Mouse (Mus musculus) heart, embryonic 15.5 days (tissue): ENCODE measurements around the gene Snai3. TPM values are rescaled to one million over a fixed set of nuclear protein-coding genes. Genes with fewer than 3 reads are reported as not detected.

Experiments used
- ATAC-seq: fragments of 200-750 bp; cut with Nextera tagmentation; replicated peaks from 2 replicates; pipeline ENCODE4 v1.8.0; 2017; ENCODE audit warnings: low read depth, moderate TSS enrichment; ENCODE audit not compliant: insufficient number of reproducible peaks, insufficient read depth, low FRiP score
- H3K27ac ChIP-seq: fragments of 300-500 bp; sonication (generic); 2 replicates; pipeline ENCODE4 v1.5.1; 2015; ENCODE audit warnings: mild to moderate bottlenecking, inconsistent platforms
- H3K27me3 ChIP-seq: fragments of 300-500 bp; sonication (generic); 2 replicates; pipeline ENCODE4 v1.6.1; 2015; ENCODE audit warnings: inconsistent platforms
- H3K36me3 ChIP-seq: fragments of 300-500 bp; sonication (generic); 2 replicates; pipeline ENCODE4 v1.6.1; 2015; ENCODE audit warnings: mild to moderate bottlenecking, inconsistent platforms
- H3K4me1 ChIP-seq: fragments of 300-500 bp; sonication (generic); replicated peaks from 2 replicates; pipeline ENCODE4 v1.6.1; 2015; ENCODE audit warnings: inconsistent platforms
- H3K4me2 ChIP-seq: fragments of 300-500 bp; sonication (generic); 2 replicates; pipeline ENCODE4 v1.6.1; 2015; ENCODE audit warnings: inconsistent platforms, mild to moderate bottlenecking, moderate library complexity
- H3K4me3 ChIP-seq: fragments of 300-500 bp; sonication (generic); 2 replicates; pipeline ENCODE4 v1.5.1; 2015; ENCODE audit warnings: mild to moderate bottlenecking, inconsistent platforms
- H3K9ac ChIP-seq: fragments of 300-500 bp; sonication (generic); 2 replicates; pipeline ENCODE4 v1.6.1; 2015; ENCODE audit warnings: mild to moderate bottlenecking, inconsistent platforms
- H3K9me3 ChIP-seq: fragments of 300-500 bp; sonication (generic); replicated peaks from 2 replicates; pipeline ENCODE4 v1.6.1; 2016; ENCODE audit warnings: inconsistent platforms
- WGBS: fragments of 180-500 bp; shearing (Covaris S2); methylation state at CpG from one replicate; pipeline ENCODE4 v1.1.7; 2015; ENCODE audit warnings: mixed read lengths; 5-methylcytosine and 5-hydroxymethylcytosine counted together
- polyA plus RNA-seq: library from polyadenylated mRNA; unstranded; fragments of >200 nt; fragmentation: Nextera tagmentation; extraction: Ambion mirVana; gene quantifications from 2 replicates; pipeline ENCODE4 v1.2.1, GENCODE M21; 2015

The Snai3 gene
- polyA plus RNA-seq, 1 experiment from 2014 or later, result 2.0 TPM

GRCm38 (mm10) chr8:122457171-122457570 is 3.4 kb downstream of the Snai3 start:
- 62% methylated on average over 11 of the region's 11 CpGs for WGBS
- no peak for ATAC-seq
- Histone ChIP-seq H3K27me3 (peaks cover 23% of the 10 kb centered on the region), H3K9ac (no peak overlapping the region), H3K4me2 (no peak overlapping the region), H3K4me1 (peaks cover 42% of the 10 kb centered on the region), H3K9me3 (no peaks in the 10 kb centered on the region), H3K27ac (no peak overlapping the region), H3K36me3 (no peaks in the 10 kb centered on the region), H3K4me3 (no peak overlapping the region)

DNA sequence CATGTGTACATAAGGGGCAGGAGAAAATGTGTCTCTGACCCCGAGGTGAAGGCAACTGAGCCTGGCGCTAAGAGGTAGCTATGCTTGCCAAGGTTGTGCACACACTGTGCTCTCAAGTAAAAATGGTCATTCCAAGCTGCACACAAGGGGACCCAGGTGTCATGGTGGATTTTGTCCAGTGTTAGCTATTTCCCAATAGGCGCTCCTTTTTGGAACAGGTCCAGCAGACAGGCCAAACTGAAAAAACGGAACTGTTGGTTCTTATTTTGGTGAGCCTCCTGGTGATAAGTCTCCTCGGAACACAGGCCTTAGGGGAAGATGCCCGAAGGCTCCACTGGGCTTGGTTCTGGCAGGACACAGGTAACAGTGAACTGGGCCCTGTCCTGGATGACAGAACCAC is 6.1 kb downstream of the Snai3 start:
- no peak for ATAC-seq
- Histone ChIP-seq H3K9ac (no peak overlapping the region), H3K27ac (no peak overlapping the region), H3K4me3 (no peak overlapping the region), H3K27me3 (peaks cover 8% of the 10 kb centered on the region; the same call in 1 of the 2 replicates), H3K4me1 (peaks cover 37% of the 10 kb centered on the region), H3K9me3 (no peaks in the 10 kb centered on the region), H3K36me3 (no peaks in the 10 kb centered on the region), H3K4me2 (no peak overlapping the region)
- 83% methylated on average over 6 of the region's 6 CpGs for WGBS

- peak; percentile 37 for ATAC-seq
These were observed 8.4 kb downstream of the Snai3 start for GRCm38 (mm10) chr8:122452154-122452553.

GRCm38 (mm10) chr8:122451161-122451703 is 9.3 kb downstream of the Snai3 start:
- WGBS, result 37% methylated on average over 7 of the region's 7 CpGs
- Histone ChIP-seq H3K4me3 (no peak overlapping the region), H3K4me1 (peaks cover 33% of the 10 kb centered on the region), H3K9ac (no peak overlapping the region; the same call in 1 of the 2 replicates), H3K27me3 (no peaks in the 10 kb centered on the region), H3K4me2 (peak overlapping the region; percentile 36), H3K27ac (peak overlapping the region; percentile 93), H3K9me3 (no peaks in the 10 kb centered on the region), H3K36me3 (no peaks in the 10 kb centered on the region)
- ATAC-seq, result peak; percentile 77

More at GRCm38 (mm10) chr8:122452154-122452553, 8.4 kb downstream of the Snai3 start:
- H3K36me3 ChIP-seq, result no peaks in the 10 kb centered on the region
- H3K27me3 ChIP-seq, result no peaks in the 10 kb centered on the region
- peak overlapping the region; percentile 93 for H3K27ac ChIP-seq
- H3K9me3 ChIP-seq, result no peaks in the 10 kb centered on the region
- peak overlapping the region; percentile 18; the same call in 1 of the 2 replicates for H3K4me2 ChIP-seq
- no peak overlapping the region for H3K4me3 ChIP-seq
- 47% methylated on average over 10 of the region's 10 CpGs for WGBS
- no peak overlapping the region for H3K9ac ChIP-seq
- peaks cover 33% of the 10 kb centered on the region for H3K4me1 ChIP-seq

DNA sequence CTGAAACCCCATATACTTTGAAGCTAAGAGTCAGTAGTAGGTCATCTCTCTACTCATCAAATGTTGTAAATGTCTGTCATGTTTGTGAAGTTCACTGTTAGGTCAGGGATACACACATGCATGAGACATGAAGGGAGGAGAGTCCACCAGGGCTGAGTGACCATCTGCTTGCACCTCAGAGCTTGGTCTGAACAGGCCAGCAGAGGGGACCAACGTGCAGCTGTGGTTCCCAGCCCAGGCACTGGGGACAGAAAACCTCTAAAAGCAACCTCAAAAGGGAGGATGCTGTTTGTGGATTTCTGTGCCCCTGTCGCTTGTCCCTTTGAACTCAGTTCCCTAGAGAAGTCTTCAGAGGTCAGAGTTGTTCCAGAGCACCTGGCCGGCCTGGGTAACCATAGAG is 15.3 kb downstream of the Snai3 start:
- H3K27ac ChIP-seq, result peak overlapping the region; percentile 97
- peaks cover 29% of the 10 kb centered on the region for H3K4me1 ChIP-seq
- H3K9me3 ChIP-seq, result no peaks in the 10 kb centered on the region
- WGBS, result 45% methylated on average over 3 of the region's 3 CpGs
- H3K9ac ChIP-seq, result 0 out of 2 replicates have a peak overlapping the region, but pooled peaks have one; percentile 7
- no peak for ATAC-seq
- peak overlapping the region; percentile 74; the same call in 1 of the 2 replicates for H3K4me3 ChIP-seq
- peak overlapping the region; percentile 98 for H3K4me2 ChIP-seq
- H3K27me3 ChIP-seq, result no peaks in the 10 kb centered on the region
- no peaks in the 10 kb centered on the region for H3K36me3 ChIP-seq

DNA sequence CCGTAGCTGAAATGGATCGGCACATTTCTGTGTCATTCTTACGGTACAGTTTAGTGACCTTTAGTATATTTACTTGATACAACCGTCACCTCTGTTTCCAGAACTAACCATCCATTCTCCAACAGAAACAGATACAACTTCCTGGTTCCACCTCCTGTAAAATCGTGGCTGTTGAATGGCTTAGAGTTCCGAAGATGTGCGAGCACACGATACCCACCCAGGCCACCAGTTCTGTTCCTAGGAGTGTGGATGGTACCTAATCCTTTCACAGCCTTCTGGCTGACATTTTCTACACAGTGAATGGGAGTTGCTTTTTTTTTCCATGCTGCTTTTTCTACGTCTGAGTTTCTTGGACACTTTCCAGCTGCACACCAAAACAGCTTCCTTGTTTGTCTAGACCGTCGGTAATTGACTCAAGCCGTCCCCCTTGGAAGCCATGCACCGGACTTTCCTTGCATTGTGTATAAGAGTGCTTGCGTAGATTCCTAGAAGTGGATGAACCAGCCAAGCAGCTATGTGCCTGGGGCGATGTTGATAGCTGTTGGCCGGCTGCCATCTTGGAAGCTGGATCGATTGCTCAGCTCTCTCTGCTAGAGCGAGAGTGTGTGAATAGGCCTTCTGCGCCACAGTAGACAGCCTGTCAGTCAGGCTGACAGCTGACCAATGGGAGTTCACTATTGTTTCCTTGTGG is 16.3 kb downstream of the Snai3 start:
- WGBS, result 5% methylated on average over 19 of the region's 19 CpGs
- peaks cover 27% of the 10 kb centered on the region for H3K4me1 ChIP-seq
- no peaks in the 10 kb centered on the region for H3K27me3 ChIP-seq
- peak overlapping the region; percentile 74 for H3K4me3 ChIP-seq
- peak; percentile 32 for ATAC-seq
- no peaks in the 10 kb centered on the region for H3K9me3 ChIP-seq
- H3K4me2 ChIP-seq, result peak overlapping the region; percentile 98
- peak overlapping the region; percentile 72 for H3K9ac ChIP-seq
- no peaks in the 10 kb centered on the region for H3K36me3 ChIP-seq
- peak overlapping the region; percentile 97 for H3K27ac ChIP-seq

DNA sequence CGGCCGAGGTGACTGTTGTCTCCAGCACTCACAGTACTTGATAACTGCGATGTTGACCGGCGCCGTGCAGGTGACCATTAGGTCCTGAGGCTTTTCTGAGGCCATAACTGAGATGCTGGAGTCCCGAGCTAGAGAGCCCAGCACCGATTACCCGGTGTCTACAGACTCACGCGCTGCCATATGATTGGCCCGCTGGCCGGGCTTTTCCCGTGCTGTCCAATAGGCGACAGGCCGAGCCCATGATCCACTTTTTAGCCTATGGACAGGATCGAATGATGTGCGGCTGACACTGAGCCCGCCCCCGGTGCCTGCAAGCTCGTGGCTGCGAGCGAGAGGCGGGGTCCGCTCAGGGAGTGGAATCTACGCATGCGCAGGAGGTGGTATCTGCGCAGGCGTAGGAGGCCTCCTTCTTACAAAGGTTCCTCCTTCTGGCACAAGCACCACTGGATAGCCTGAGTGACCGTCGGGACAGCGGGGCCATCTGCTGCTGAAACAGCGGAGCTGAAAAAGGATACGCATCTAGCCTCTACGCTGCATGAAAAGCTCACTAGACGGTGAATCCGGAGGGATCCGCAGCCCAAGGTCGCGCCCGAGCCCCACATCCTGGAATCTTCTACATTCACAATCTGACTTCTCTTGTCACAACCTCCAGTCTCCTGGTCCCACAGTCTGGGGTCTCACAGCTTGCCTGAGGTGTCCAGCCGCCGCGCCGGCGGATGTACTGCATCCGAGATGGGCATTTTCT is 17.1 kb downstream of the Snai3 start, which contains the start of gene Mvd:
Mvd (minus strand) TSS at position 161 of the 745 bp plus-strand sequence.
- WGBS, result under 1% methylated on average over 47 of the region's 47 CpGs
- ATAC-seq, result peak; percentile 96

GRCm38 (mm10) chr8:122442781-122443180 is 17.8 kb downstream of the Snai3 start:
- H3K27me3 ChIP-seq, result no peaks in the 10 kb centered on the region
- no peak for ATAC-seq
- peak overlapping the region; percentile 98 for H3K4me2 ChIP-seq
- peaks cover 32% of the 10 kb centered on the region for H3K4me1 ChIP-seq
- peak overlapping the region; percentile 74 for H3K4me3 ChIP-seq
- peak overlapping the region; percentile 68 for H3K27ac ChIP-seq
- WGBS, result under 1% methylated on average over 12 of the region's 12 CpGs
- H3K9me3 ChIP-seq, result no peaks in the 10 kb centered on the region
- H3K36me3 ChIP-seq, result no peaks in the 10 kb centered on the region
- H3K9ac ChIP-seq, result peak overlapping the region; percentile 74

More for the DNA sequence above, 17.1 kb downstream of the Snai3 start, which contains the start of gene Mvd:
- no peaks in the 10 kb centered on the region for H3K27me3 ChIP-seq
- H3K4me2 ChIP-seq, result peak within 1 kb of the TSS; percentile 98
- H3K4me3 ChIP-seq, result peak within 1 kb of the TSS; percentile 74
- no peaks in the 10 kb centered on the region for H3K9me3 ChIP-seq
- no peaks in the 10 kb centered on the region for H3K36me3 ChIP-seq
- peak within 1 kb of the TSS; percentile 74 for H3K9ac ChIP-seq
- H3K4me1 ChIP-seq, result peaks cover 28% of the 10 kb centered on the region
- H3K27ac ChIP-seq, result peak within 1 kb of the TSS; percentile 97

DNA sequence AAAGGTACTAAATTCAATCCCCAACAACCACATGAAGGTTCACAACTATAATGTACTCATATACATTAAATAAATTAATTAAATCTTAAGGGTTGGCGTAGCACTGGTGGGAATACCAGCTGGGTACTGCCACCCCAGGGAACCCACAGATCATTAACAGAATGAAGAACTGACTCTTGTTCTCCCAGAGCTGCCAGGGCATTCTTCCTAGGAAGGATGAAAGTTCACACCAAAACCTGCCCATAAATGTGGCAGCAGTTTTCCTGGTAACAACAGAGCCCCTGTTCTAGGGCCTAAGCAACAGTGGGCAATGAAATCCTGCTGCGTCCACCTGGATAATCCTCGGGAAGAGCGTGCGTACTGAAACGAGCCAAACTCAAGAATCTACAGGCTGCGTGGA is 18.2 kb downstream of the Snai3 start:
- H3K27me3 ChIP-seq, result no peaks in the 10 kb centered on the region
- H3K9ac ChIP-seq, result peak overlapping the region; percentile 74
- H3K4me1 ChIP-seq, result peaks cover 32% of the 10 kb centered on the region
- no peaks in the 10 kb centered on the region for H3K36me3 ChIP-seq
- peak overlapping the region; percentile 98 for H3K4me2 ChIP-seq
- WGBS, result 27% methylated on average over 7 of the region's 7 CpGs
- peak overlapping the region; percentile 74 for H3K4me3 ChIP-seq
- no peak for ATAC-seq
- no peak overlapping the region for H3K27ac ChIP-seq
- no peaks in the 10 kb centered on the region for H3K9me3 ChIP-seq

DNA sequence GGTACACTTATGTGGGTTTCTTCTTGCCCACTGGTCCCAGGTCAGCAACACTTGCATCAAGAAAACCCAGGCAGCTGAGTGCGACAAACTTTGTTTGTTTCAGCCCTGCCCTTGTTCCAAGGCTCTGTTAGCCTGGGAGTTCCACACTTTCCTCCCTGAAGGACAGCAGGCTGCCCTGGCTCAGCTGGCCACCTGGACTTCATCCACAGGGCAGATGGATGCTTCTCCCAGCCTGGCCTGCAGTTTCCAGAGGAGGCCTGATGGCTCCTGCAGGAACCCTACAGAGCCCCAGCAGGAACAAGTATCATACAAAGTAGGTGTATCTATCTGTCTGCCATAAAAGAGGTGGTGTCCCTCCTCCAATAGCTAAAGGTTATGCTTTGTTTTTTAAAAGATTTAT is 19.2 kb downstream of the Snai3 start:
- ATAC-seq, result no peak
- H3K9me3 ChIP-seq, result no peaks in the 10 kb centered on the region
- no peak overlapping the region for H3K27ac ChIP-seq
- WGBS, result 91% methylated on average over 1 of the region's 1 CpGs
- 0 out of 2 replicates have a peak, but pooled peaks cover 1% of the 10 kb centered on the region for H3K36me3 ChIP-seq
- H3K4me2 ChIP-seq, result no peak overlapping the region
- peaks cover 32% of the 10 kb centered on the region for H3K4me1 ChIP-seq
- H3K4me3 ChIP-seq, result no peak overlapping the region
- H3K27me3 ChIP-seq, result no peaks in the 10 kb centered on the region
- no peak overlapping the region for H3K9ac ChIP-seq

DNA sequence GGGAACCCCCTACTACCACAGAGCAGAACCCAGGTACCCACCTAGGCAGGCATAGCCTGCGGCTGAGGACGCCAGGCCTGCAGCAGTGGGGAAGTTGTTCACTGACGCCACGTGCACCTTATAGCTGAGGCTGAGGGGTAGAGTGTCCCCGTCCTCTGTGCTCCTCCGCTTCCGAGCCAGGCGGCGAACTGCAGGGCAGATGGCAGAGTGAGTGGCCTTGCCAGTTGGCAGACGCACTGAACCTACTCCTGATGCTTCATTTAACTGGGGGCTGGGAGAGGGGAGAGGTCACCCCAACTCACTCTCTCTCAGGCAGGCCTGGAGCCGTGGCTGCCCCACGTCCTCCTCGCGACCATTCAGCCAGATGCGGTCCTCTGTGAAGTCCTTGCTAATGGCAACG is 21.2 kb downstream of the Snai3 start:
- 92% methylated on average over 16 of the region's 16 CpGs for WGBS
- H3K27ac ChIP-seq, result no peak overlapping the region
- H3K4me3 ChIP-seq, result no peak overlapping the region
- peaks cover 13% of the 10 kb centered on the region for H3K4me1 ChIP-seq
- no peak overlapping the region for H3K4me2 ChIP-seq
- ATAC-seq, result no peak
- no peak overlapping the region for H3K9ac ChIP-seq
- H3K36me3 ChIP-seq, result peaks cover 14% of the 10 kb centered on the region; the same call in 1 of the 2 replicates
- no peaks in the 10 kb centered on the region for H3K9me3 ChIP-seq
- H3K27me3 ChIP-seq, result no peaks in the 10 kb centered on the region
